Mouse (Mus musculus): ENCODE results near the gene Gm7075.
"Not testable (repeated sequence)": the region's sequence is repeated elsewhere in the genome, so short reads cannot be mapped to it uniquely, and the experiment has no call there.

The Gm7075 gene

DNA sequence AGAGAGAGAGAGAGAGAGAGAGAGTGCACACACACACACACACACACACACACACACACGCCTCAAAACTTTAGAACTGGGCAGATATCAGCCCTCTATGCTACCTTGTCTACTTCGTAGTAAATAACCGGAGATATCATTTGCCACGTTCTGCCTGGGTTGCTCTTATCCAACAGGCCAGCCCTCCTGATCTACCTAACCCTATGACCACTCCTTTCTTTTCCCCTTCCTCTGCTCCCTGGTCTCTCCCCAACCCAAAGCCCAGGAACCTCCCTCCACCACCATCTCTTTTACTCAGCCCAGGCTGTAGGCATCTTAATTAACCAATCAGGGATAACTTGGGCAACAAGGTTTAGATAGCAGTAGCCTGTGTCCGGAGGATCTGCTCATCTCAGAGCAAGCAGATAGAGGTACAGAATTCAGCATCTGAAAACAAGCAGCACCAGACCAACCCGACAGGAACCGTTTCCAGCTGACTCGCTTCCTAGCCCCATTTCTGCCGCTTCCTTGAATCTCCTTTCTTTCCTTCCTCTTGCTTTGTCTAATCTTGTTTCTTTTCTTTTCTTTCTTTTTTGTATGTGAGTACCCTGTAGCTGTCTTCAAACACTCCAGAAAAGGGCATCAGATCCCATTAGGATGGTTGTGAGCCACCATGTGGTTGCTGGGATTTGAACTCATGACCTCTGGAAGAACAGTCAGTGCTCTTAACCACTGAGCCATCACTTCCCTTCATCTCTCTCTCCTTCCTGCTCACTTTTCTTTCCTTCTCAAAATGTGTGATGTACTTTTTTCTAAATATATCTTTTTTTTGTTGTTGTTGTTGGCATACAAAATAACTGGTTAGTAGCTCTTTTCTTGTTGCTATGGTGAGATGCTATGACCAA, 2.2 kb upstream of the Gm7075 start:
- DNase-seq (ENCODE audit: extremely low read depth, insufficient read length, low spot score): no peak

DNA sequence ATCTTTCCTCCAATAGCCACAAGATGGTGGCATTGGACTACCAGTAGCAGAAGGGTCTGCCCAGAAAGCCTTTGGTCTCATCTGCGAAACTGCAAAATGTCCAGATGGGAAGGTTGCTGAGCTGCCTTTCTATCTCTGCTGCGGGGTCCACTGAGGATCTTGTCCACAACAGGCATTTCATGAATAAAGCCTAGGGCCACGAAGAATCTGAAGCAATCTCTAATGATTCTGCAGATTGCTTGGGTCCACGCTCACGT, 1.1 kb upstream of the Gm7075 start:
- no peak for DNase-seq (ENCODE audit: extremely low read depth, insufficient read length, low spot score)

DNA sequence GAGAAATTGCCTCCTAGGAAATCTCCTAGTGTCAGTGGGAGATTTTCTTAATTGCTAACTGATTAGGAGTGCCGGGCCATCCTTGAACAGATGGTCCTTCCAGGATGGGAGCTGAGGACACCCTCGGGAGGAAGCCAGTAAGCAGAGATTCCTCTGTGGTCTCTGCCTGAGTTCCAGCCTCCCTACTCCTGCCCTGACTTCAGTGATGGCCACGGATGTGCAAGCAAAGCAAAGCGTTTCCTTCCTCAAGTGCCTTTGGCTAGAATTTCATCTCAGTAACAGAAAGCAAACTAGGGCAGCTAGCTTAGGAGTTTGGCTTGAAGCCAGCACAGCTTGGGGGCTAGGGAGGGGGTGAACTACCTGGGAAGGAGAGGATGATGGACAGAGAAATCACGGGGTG, 4.5 kb downstream of the Gm7075 start:
- no peak for DNase-seq (ENCODE audit: extremely low read depth, insufficient read length, low spot score)

DNA sequence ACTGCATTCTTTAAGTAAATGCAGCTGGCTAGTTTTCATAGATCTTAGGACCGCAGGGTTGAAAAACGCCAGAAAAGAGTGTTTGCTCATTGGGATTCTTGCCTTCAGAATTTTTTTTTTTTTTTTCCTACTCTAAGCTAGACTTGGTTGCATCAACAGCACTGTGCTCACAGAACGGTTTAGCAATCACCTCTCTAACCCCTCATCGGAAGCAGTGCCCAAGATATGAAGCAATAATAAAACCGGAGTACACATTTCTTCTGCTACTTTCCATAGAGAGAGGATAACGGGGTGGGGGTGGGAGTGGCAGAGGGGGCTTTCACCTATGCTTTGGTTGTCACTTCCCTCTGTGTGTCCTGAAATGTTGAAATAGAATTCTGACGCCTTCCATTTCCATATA, 5.7 kb downstream of the Gm7075 start:
- no peak for DNase-seq (ENCODE audit: extremely low read depth, insufficient read length, low spot score)

DNA sequence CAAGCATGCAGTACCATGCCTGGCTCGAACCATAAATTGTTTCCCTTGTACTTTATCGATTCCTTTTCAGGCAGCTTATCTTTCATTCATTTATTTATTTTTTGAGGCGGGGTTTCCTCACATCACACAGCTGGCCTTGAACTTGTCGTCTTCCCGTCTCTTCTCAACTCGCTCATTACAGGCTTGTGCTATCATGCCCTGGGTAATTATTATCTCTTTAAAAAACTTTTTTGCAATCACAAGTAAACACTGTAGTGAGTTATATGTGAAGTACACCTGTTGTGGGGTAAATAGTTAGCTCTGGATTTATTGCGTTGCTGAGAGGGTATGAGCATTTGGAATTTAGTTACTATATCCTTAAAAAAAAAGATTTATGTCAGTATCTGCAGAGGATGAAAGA, 6.3 kb downstream of the Gm7075 start:
- no peak for DNase-seq (ENCODE audit: extremely low read depth, insufficient read length, low spot score)

DNA sequence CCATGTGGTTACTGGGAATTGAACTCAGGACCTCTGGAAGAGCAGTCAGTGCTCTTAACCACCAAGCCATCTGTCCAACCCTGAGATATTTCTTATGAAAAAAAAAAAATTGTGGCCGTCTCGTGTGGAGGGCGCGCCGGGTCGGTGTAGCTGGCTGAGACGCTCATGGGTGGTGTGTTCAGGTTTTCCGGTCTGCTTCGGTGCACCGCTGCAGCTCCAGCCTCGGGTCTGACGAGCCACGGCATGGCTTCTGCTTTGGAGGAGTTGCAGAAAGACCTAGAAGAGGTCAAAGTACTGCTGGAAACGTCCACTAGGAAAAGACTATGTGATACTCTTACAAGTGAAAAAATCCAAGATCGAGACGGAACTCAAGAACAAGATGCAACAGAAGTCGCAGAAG, 8.8 kb downstream of the Gm7075 start:
- no peak for DNase-seq (ENCODE audit: extremely low read depth, insufficient read length, low spot score)

DNA sequence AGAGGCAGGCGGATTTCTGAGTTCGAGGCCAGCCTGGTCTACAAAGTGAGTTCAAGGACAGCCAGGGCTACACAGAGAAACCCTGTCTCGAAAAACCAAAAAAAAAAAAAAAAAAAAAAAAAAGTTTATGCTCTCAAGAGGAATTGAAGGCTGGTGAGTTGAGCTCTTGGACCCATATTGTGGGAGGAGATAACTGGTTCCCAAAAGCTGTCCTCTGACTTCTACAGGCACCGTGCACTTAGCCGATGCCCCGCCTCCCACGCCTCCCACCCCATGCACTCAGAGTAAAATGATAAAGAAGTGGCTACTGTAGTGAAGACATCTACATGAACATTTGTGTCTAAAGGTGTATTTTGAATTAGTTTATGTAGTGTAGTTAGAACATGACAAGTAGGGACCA, 9.9 kb downstream of the Gm7075 start:
- DNase-seq (ENCODE audit: extremely low read depth, insufficient read length, low spot score): not testable (repeated sequence)

DNA sequence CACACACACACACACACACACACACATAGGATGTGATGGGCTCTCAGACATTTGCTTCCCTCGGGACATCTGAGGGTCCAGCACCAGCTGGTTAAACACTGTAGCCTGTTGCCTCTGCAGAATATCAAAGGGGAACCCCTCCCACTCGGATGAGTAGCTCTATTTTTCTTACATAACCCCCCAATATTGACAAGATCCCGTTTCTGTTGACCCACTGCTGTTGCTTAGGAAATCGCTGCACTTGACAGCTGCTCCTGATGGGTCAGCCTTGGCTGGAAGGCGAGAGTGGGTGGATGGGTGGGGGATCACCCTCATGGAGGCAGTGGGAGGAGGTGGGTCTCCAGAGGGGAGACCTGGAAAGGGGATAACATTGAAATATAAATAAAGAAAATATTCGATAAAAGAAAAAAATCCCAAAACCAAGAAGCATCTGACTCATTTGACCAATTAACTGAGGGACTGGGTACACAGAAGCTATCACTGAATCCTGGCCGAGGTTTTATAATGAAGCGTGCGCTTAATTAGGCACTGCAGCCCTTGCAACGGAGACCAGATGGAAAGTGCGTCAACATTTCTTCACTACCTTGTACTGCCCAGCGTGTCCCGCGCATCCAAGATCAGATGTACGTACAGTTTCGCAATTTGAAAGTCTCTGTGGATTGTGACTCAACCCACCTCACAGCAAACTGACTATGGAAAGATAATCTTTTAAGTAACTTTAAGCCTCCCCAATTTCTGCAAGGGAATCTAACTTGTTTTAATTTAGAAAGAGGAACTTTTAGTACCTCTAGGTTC, 11.2 kb downstream of the Gm7075 start:
- DNase-seq (ENCODE audit: extremely low read depth, insufficient read length, low spot score): no peak

DNA sequence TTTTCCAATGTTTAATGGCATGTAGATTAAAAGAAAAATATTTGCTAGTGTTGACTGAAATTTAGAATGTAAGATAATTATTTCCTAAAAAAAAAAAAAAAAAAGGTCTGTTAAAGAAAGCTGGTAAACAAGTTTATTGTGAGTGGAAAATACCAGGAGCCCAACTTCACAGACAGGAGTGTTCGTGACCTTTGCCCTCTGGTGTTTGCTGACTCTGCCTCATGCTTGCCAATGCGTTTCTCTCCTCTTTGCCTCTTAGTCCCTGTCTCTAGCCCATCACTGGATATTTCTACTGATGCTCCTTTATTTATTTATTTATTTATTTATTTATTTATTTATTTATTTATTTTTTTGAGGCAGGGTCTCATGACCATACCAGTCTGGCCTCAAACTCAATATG, 18.0 kb downstream of the Gm7075 start:
- no peak for DNase-seq (ENCODE audit: extremely low read depth, insufficient read length, low spot score)

DNA sequence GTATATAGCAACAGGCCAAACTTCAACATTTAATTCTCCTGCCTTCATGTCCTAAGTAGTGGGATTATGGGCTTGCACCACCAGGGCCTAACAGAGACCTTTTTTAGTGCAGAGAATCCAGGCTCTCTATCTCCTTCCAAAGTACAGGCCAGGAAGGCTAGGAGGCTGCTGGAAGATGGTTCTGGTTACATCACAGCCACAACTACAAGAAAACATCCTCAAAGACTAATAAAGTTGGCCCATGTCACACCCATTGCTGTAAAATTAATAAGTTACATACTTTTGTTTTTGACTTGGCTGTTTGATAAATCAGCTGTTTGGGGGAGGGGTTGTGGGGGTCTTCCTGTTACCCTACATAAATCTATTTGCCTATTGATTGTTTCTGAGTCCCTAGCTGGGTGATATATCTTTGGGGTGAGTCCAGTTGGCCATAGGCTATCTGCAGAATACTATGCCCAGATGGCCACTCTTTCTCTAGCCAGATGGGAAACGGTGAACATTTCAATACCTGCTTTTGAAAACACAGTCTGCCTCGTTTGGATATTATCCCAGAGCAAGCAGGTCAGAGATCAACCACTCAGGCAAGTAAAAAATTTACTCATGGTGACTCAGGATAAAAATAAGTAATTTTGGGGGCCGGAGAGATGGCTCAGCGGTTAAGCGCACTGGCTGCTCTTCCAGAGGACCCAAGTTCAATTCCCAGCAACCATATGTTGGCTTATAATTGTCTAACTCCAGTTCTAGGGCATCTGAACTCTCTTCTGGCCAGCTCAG, 18.7 kb downstream of the Gm7075 start:
- DNase-seq (ENCODE audit: extremely low read depth, insufficient read length, low spot score): no peak

DNA sequence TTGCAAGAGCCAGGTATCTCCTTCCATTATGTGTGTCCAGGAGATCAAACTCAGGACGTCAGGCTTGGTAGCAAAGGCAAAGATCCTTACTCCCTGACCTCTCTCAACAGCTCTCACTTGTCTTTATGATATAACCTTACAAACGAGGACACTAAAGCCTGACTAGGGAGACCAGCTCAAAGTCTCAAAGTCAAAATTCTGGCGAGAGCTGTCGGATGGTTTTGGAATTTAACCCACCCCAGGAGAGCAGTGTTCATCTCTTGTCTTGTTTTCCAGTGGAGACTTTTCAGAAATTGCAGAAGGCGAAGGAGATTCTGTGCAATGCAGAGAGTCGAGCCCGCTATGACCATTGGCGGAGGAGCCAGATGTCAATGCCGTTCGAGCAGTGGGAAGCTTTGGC, 24.6 kb downstream of the Gm7075 start:
- DNase-seq (ENCODE audit: extremely low read depth, insufficient read length, low spot score): no peak

DNA sequence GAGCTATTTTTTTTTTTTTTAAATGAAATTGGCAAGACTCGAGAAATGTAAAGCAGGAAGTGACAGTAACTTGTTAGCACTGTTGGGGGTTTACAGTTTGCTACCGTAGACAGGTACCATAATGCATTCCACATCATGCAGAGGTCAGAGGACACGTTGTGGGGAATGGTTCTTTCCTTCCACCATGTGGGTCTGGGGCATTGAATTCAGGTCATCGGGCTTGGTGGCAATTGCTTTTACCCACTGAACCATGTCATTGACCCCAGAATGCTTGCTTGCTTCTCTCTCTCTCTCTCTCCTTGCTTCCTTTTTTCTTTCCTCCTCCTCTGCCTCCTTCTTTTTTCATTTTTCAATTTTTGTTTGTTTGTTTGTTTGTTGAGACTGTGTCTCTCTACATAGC, 32.6 kb downstream of the Gm7075 start:
- DNase-seq (ENCODE audit: extremely low read depth, insufficient read length, low spot score): no peak

DNA sequence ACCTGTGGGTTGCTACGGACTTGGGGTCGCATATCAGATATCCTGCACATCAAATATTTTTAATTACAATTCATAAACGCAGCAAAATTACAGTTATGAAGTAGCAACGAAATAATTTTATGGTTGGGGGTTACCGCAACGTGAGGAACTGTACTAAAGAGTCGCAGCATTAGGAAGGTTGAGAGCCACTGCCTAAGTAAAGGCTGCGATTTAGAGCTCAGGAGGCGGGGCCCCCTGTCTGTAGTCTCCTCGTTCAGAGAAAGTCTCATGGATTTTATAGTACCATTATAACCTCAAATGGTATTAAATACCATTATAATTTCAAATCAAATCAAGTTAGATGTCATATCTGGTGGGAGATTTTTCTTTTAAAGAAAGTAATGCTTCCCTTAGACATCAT, 34.6 kb downstream of the Gm7075 start:
- DNase-seq (ENCODE audit: extremely low read depth, insufficient read length, low spot score): no peak

DNA sequence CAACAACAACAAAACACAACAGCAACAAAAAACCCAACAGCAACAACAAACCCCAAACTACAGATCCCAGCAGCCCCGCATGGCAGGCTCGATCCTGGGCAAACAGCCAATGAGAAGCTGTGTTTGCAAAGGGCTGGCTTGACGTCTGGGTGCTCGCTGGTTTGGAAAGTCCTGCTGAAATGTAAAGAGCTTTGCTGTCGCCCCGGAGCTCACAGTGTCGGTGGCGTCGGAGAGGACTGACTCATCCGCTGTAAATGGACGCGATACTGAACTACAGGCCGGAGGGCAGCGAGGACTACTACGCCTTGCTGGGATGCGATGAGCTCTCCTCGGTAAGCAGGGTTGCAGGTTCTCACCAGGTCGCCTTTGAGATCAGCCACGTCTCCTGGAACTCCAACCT, 35.1 kb downstream of the Gm7075 start:
- DNase-seq (ENCODE audit: extremely low read depth, insufficient read length, low spot score): no peak

DNA sequence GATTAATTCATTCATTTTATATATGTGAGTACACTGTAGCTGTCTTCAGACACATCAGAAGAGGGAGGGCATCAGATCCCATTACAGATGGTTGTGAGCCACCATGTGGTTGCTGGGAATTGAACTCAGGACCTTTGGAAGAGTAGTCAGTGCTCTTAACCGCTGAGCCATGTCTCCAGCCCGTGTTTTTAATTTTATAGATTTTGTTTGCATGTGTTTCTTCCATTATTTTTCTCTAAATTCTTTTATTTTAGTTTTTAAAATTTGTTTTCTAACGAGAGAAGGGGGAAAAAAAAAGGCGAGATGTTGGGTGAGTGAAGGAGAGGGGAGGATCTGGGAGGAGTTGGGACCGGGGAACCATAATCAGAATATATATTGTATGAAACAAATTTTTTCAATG, 35.7 kb downstream of the Gm7075 start:
- not testable (repeated sequence) for DNase-seq (ENCODE audit: extremely low read depth, insufficient read length, low spot score)

DNA sequence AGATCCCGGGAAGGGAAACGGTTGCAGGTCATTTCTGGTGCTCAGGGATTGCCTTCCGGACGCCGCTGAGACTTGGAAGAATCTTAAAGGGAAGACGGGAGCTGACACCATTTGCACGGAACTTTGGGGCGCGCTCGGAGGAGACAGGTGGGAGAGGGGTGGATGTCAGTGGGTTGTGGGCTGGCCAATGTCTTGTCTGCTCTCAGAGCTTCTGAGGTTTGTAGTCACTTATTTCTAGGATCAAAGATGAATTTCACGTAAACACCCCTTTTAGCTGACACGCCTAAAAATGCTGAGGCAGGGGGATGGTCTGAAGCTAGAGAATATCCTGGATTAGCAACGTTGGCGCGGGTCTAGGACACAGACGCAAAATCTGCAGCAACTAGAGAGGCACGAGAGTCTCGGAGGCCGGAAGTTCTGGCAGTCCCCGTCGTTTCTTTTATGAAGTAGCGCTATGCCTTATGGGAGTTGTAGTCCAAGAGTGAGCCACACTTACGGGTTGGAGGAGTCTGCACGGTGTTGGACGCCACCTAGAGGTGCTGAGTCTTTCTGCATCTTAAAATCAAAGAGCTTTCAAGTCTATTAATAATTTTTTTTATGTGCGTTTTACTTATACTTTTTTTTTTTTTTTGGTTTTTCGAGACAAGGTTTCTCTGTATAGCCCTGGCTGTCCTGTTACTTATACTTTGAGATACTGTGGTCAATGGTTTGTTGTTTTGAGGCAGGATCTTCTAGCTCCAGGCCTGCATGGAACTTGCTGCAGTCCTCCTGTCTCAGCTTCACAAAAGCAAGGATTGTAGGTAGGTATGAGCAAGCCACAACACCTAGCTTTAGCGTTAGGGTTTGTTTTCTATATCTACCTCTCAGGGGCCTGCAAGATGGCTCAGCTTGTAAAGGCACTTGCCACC, 39.0 kb downstream of the Gm7075 start, which contains the start of gene Dnajc12:
Gene Dnajc12, plus strand, starts transcription at position 72 of the 908 bp plus-strand sequence.
- peak; percentile 55 for DNase-seq (ENCODE audit: extremely low read depth, insufficient read length, low spot score)

DNA sequence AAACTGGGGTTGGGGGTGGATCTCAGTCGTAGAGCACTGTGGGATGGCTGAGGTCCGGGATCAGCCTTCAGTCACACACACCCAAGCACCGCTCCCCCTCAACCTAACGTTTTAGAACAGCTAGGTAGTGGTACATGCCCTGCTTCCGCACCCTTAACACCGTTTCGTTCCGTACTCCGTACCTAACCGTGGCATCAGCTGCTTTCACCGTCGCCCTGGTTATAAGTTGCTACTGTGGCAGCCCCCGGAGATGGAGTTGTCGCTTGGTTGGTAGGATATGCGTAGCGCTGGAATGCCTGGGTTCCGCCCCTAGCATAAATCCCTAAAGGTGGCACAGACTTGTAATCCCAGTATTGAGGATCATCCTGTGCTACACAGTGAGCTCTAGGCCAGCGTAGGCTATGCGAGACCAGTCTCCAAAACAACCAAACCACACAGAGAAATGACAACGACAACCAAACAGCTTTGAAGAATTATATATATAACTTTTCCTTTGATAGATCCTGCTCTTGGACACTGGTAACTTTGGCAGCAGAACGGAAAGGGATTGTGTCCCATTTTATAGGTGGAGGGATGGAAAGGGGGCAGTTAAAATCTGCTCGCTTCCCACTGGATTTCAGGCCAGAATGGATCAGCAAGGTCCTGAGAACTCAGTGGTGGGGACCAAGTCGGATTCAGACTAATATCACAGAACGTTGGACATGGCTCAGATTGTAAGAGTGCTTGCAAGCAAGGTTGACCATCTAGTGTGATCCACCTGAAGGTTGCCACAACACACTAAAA, 39.9 kb downstream of the Gm7075 start, which contains the start of gene Sirt1:
Gene Sirt1, minus strand, starts transcription at position 207 of the 783 bp plus-strand sequence.
- DNase-seq (ENCODE audit: extremely low read depth, insufficient read length, low spot score): no peak

DNA sequence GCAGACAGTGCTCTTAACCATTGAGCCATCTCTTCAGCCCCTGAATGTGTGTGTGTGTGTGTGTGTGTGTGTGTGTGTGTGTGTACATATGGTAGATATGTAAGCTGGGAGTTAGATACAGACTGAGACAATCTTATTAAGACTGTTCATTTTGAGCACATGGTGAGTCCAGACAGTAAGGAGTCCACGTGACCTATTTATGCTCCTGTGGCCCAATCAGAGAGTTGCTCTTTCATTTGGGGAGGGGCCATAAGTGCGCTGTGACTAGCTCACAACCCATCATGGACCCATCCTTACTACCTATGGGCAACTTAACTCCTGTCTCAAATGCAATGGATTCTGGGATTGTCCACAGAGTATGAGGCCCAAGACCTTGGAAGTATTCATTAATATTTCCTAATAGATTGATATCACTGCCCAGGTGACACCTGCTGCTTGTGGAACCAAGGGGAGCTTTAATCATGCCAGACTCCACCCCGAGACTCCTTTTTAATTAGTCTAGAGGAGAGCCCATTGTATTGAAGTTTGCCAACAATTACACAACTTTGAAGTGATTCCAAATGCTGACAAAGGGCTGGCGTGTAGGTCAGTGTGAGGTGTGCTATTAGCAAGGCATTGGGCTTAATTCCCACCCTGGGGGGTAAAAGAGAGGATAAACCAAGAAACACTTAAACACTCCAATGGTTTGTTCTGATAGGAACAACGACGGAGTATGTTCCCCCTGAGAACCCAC, 42.5 kb downstream of the Gm7075 start:
- DNase-seq (ENCODE audit: extremely low read depth, insufficient read length, low spot score): no peak

DNA sequence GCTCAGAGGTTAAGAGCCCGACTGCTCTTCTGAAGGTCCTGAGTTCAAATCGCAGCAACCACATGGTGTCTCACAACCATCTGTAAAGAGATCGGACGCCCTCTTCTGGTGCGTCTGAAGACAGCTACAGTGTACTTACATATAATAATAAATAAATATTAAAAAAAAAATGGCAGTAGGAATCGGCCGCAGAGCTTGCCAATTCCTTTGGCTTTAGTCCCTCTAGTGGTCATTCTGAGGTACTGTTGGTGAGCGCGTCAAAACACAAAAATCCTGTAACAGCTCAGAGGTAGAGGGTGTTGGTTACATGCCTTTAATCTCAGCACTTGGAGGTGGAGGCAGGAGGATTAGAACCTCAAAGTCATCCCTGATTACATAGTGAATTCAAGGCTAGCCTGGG, 44.1 kb downstream of the Gm7075 start:
- peak; percentile 11 for DNase-seq (ENCODE audit: extremely low read depth, insufficient read length, low spot score)
